Mouse (Mus musculus) testis, adult 2 months (tissue): ENCODE data around the gene Frmd4a.

Experiments
- CTCF ChIP-seq: fragments of 200-500 bp; IDR thresholded peaks from 2 replicates; pipeline ENCODE4 v1.5.1; 2012; ENCODE audit warnings: low read depth, mild to moderate bottlenecking, inconsistent platforms, low read length, moderate library complexity; ENCODE audit not compliant: control insufficient read depth, insufficient read depth, insufficient replicate concordance
- POLR2A ChIP-seq: fragments of 200-500 bp; IDR thresholded peaks from 2 replicates; pipeline ENCODE4 v1.6.1; 2012; ENCODE audit warnings: low read depth, mild to moderate bottlenecking, inconsistent platforms, low read length, moderate library complexity; ENCODE audit not compliant: control insufficient read depth

- TF ChIP-seq CTCF (no peak), POLR2A (no peak)
Observed at GRCm38 (mm10) chr2:4630197-4630835, 612.8 kb downstream of the Frmd4a start.
